Mouse (Mus musculus) adrenal gland, adult 18-20 months (tissue): ENCODE data around the gene Rtn3. TPM values are rescaled to one million over a fixed set of nuclear protein-coding genes. Genes with fewer than 3 reads are reported as not detected.

Experiments
- DNase-seq, 2 experiments: peaks; one replicate each; pipeline ENCODE4 v3.0.0; 2021 to 2022; ENCODE audit warnings: low spot score in 2 of 2
- microRNA-seq, 2 experiments: library from miRNA; unstranded; fragments of <30 nt; microRNA quantifications; one replicate each; pipeline ENCODE4 v1.2.0; 2021; ENCODE audit warnings: borderline number of aligned reads in 2 of 2
- total RNA-seq, 2 experiments: library from RNA; stranded (reverse); gene quantifications; 1 replicate in 1 of 2; 2 replicates in 1 of 2; pipeline ENCODE4 v1.2.3; 2021

Rtn3 gene
- total RNA-seq, 2 experiments from 2014 or later = 137 to 151 TPM

- peak; percentile 99 for DNase-seq
Observed at GRCm38 (mm10) chr19:7382903-7383865, 99.9 kb downstream of the Rtn3 start, which contains the start of gene Spindoc. Gene Spindoc (minus strand): TSS chr19:7382994.

- DNase-seq = peak; percentile 52 to 66
Observed at GRCm38 (mm10) chr19:7382248-7382902, 100.7 kb downstream of the Rtn3 start.

GRCm38 (mm10) chr19:7381906-7382247, 101.2 kb downstream of the Rtn3 start:
- DNase-seq = no peak

- no peak for DNase-seq
Observed at GRCm38 (mm10) chr19:7377639-7378038, 105.4 kb downstream of the Rtn3 start.

Small RNA genes within 50 kb of the gene (microRNA-seq; reads per million reads assigned to microRNA genes)
- gene Mir6991 = 0 reads per million in 2 experiments

Other genes starting within 250 kb of the Rtn3 start
- 10 to 100 TPM; 18.6 to 20.7 TPM for gene Naa40, start 242.1 kb downstream of the Rtn3 start, total RNA-seq
- gene Rcor2, start 216.0 kb downstream of the Rtn3 start, total RNA-seq = 1 to 10 TPM; 1.5 to 2.5 TPM
- gene Mark2, start 141.4 kb downstream of the Rtn3 start, total RNA-seq = 10 to 100 TPM; 63.5 to 64.0 TPM
- 10 to 100 TPM; 19.9 to 22.7 TPM for gene Spindoc, start 100.3 kb downstream of the Rtn3 start, total RNA-seq
- gene 2700081O15Rik, start 65.7 kb downstream of the Rtn3 start, total RNA-seq = 10 to 100 TPM; 17.1 to 20.0 TPM
- 100 to 1,000 TPM in 1 of 2 experiments, 10 to 100 TPM in 1; 84.3 to 121 TPM for gene Atl3, start 10.8 kb upstream of the Rtn3 start, total RNA-seq
- 100 to 1,000 TPM in 1 of 2 experiments, 10 to 100 TPM in 1; 60.4 to 132 TPM for gene Pla2g16, start 74.2 kb upstream of the Rtn3 start, total RNA-seq
- 10 to 100 TPM; 18.9 to 67.5 TPM for gene Lgals12, start 123.9 kb upstream of the Rtn3 start, total RNA-seq
- gene Hrasls5, start 129.3 kb upstream of the Rtn3 start, total RNA-seq = under 1 TPM; 0.30 to 0.77 TPM
- not detected for gene Slc22a19, start 228.0 kb upstream of the Rtn3 start, total RNA-seq